Mouse (Mus musculus): ENCODE data around the gene Tom1l2. TPM values are rescaled to one million over a fixed set of nuclear protein-coding genes. Genes with fewer than 3 reads are reported as not detected.

Gene Tom1l2
- polyA plus RNA-seq (2015; fragmentation: Nextera tagmentation; extraction: Ambion mirVana) = 29.6 and 33.8 TPM in 2 replicates

DNA sequence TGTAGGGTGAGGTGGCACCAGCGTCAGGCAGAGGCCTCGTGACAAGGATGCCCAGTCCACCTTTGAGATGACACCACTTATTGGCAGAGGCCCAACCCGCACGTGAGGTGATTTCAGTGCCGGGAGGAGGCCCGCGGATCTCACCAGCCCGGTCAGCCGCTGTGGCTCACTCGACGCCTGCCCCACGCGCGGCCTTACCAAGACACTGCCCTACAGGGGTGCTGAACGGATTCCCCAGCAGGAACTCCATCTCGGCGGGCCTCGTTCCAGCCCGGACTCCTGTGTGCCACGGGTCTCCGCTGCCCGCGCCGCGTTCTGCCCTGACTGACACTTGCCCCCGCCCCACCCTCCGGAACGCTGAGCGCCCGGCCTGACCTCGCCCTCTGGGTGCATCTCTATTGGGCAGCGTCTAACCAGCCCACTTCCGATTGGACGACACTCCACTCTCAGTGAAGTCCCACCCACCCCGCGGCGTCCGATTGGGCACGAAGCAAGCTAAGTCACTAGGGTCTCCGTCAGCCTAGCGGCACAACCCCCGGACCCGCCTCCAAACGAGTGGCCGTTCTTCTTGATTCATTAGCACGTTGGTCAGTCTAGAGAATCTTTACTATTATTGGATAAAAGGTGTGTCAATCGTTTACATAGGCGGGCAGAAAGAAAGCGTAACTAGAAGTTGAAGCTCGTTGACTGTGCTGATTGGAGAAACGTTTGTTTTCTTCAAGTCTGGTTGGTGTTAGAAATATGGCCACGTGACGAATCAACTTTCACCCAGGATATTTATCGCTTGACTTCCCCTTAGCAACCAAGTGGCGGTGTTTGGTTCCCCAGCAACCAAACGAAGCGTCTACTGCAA lies at the start of gene Tom1l2, which contains the start of gene Drc3:
Tom1l2 (minus strand) TSS at position 347 of the 853 bp plus-strand sequence.
Drc3 (plus strand) TSS at position 771 of the 853 bp plus-strand sequence.
- Histone ChIP-seq H3K4me2 (ENCODE audit: low read depth, low read length) (peak within 1 kb of the TSS; percentile 61), H3K27ac (ENCODE audit: low read length) (peak within 1 kb of the TSS; percentile 73), H3K4me1 (ENCODE audit: control insufficient read depth, insufficient read depth, low read length) (peaks cover 11% of the 10 kb centered on the region), H3K27me3 (replicated peaks; ENCODE audit: control insufficient read depth, insufficient read depth, low read length) (no peaks in the 10 kb centered on the region), H3K9me3 (ENCODE audit: control insufficient read depth, low read length) (no peaks in the 10 kb centered on the region), H3K36me3 (ENCODE audit: control insufficient read depth, insufficient read depth, low read length) (no peaks in the 10 kb centered on the region), H3K9ac (ENCODE audit: low read depth, low read length) (peak within 1 kb of the TSS; percentile 77), H3K4me3 (ENCODE audit: low read length) (peak within 1 kb of the TSS; percentile 69)
- ATAC-seq = peak; percentile 100
- WGBS = under 1% methylated on average over 57 of the region's 57 CpGs

DNA sequence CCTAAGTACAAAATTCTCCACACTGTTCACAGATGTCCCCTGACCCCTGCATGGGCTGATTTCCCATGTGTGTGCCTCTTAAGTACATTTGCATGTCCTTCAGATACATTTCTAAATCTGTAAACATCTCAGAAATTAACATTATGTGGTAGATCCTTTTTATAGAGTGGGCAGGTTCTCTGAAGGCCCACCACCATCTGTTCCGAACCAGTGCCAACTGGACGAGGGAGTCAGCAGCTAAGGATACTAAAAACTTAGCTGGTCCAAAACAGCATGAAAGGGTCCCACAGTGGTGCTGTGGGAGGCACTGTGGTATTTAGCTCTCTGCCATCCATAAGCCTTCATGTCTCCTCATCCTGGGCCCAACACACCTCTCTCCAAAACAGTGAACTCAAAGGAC lies 44.5 kb upstream of the Tom1l2 start:
- ATAC-seq = no peak
- Histone ChIP-seq H3K27me3 (replicated peaks; ENCODE audit: control insufficient read depth, insufficient read depth, low read length) (no peaks in the 10 kb centered on the region), H3K9ac (ENCODE audit: low read depth, low read length) (no peak overlapping the region), H3K4me2 (ENCODE audit: low read depth, low read length) (no peak overlapping the region), H3K36me3 (ENCODE audit: control insufficient read depth, insufficient read depth, low read length) (peaks cover 2% of the 10 kb centered on the region; the same call in 1 of the 2 replicates), H3K4me1 (ENCODE audit: control insufficient read depth, insufficient read depth, low read length) (no peaks in the 10 kb centered on the region), H3K4me3 (ENCODE audit: low read length) (no peak overlapping the region), H3K9me3 (ENCODE audit: control insufficient read depth, low read length) (no peaks in the 10 kb centered on the region), H3K27ac (ENCODE audit: low read length) (no peak overlapping the region)
- 92% methylated on average over 2 of the region's 2 CpGs for WGBS

DNA sequence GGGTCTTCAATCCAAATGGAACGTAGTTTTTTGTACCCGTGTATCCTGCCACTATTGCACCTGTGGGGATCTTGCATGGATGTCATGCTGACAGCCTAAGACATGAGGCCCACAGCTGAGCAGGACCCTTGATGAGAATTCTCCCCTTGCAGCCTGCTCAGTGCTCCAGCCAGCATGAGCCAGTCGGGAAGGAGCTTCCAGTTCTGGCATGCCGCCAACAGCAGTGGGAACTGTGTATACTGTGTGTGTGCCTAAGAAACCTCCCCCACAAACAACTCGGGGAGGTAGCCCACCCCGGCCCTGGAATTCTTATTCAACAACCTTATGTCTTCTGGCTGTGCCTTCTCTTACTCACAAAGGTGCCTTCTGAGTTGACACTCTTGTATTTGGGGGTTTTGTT lies 43.8 kb upstream of the Tom1l2 start:
- Histone ChIP-seq H3K4me3 (ENCODE audit: low read length) (no peak overlapping the region), H3K36me3 (ENCODE audit: control insufficient read depth, insufficient read depth, low read length) (peaks cover 2% of the 10 kb centered on the region; the same call in 1 of the 2 replicates), H3K4me1 (ENCODE audit: control insufficient read depth, insufficient read depth, low read length) (no peaks in the 10 kb centered on the region), H3K9me3 (ENCODE audit: control insufficient read depth, low read length) (no peaks in the 10 kb centered on the region), H3K27ac (ENCODE audit: low read length) (no peak overlapping the region), H3K9ac (ENCODE audit: low read depth, low read length) (no peak overlapping the region), H3K27me3 (replicated peaks; ENCODE audit: control insufficient read depth, insufficient read depth, low read length) (no peaks in the 10 kb centered on the region), H3K4me2 (ENCODE audit: low read depth, low read length) (no peak overlapping the region)
- 56% methylated on average over 6 of the region's 6 CpGs for WGBS
- no peak for ATAC-seq

DNA sequence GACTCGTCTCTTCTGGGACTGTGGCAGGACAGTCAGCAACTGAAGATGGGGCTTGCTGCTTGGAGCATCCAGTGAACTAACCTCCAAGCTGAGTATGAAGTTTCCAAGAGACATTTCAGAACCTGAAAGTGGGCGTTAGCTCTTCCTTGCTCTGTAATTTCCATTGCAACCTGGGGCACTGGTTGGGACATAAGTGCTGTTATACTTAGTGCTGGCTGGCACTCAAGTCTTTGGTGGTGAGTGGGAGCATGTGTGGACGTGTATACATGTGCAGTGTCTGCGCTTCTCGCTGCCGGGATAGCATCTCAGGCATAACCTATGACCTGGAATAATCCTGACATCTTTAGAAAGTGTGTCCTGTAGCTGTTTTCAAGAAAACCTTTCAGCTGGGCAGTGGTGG lies 38.6 kb upstream of the Tom1l2 start:
- 80% methylated on average over 6 of the region's 6 CpGs for WGBS
- no peaks in the 10 kb centered on the region; the same call in 1 of the 2 replicates for H3K4me1 ChIP-seq (ENCODE audit: control insufficient read depth, insufficient read depth, low read length)

GRCm38 (mm10) chr11:60387944-60388343 lies 35.2 kb upstream of the Tom1l2 start:
- Histone ChIP-seq H3K27ac (ENCODE audit: low read length) (peak overlapping the region; percentile 72), H3K4me3 (ENCODE audit: low read length) (no peak overlapping the region), H3K9ac (ENCODE audit: low read depth, low read length) (peak overlapping the region; percentile 20; the same call in 1 of the 2 replicates), H3K36me3 (ENCODE audit: control insufficient read depth, insufficient read depth, low read length) (no peaks in the 10 kb centered on the region), H3K4me2 (ENCODE audit: low read depth, low read length) (no peak overlapping the region), H3K27me3 (replicated peaks; ENCODE audit: control insufficient read depth, insufficient read depth, low read length) (no peaks in the 10 kb centered on the region), H3K9me3 (ENCODE audit: control insufficient read depth, low read length) (no peaks in the 10 kb centered on the region), H3K4me1 (ENCODE audit: control insufficient read depth, insufficient read depth, low read length) (peaks cover 7% of the 10 kb centered on the region)
- WGBS = 54% methylated on average over 2 of the region's 2 CpGs
- peak; percentile 96 for ATAC-seq

More for the DNA sequence above, 38.6 kb upstream of the Tom1l2 start:
- H3K36me3 ChIP-seq (ENCODE audit: control insufficient read depth, insufficient read depth, low read length) = no peaks in the 10 kb centered on the region
- H3K9ac ChIP-seq (ENCODE audit: low read depth, low read length) = no peak overlapping the region
- no peak overlapping the region for H3K4me3 ChIP-seq (ENCODE audit: low read length)
- no peak overlapping the region for H3K4me2 ChIP-seq (ENCODE audit: low read depth, low read length)
- no peaks in the 10 kb centered on the region for H3K9me3 ChIP-seq (ENCODE audit: control insufficient read depth, low read length)
- H3K27me3 ChIP-seq (replicated peaks; ENCODE audit: control insufficient read depth, insufficient read depth, low read length) = no peaks in the 10 kb centered on the region
- no peak overlapping the region for H3K27ac ChIP-seq (ENCODE audit: low read length)
- no peak for ATAC-seq

- no peak overlapping the region for H3K27ac ChIP-seq (ENCODE audit: low read length)
- ATAC-seq = no peak
- no peaks in the 10 kb centered on the region for H3K9me3 ChIP-seq (ENCODE audit: control insufficient read depth, low read length)
- H3K4me3 ChIP-seq (ENCODE audit: low read length) = no peak overlapping the region
- no peaks in the 10 kb centered on the region for H3K27me3 ChIP-seq (replicated peaks; ENCODE audit: control insufficient read depth, insufficient read depth, low read length)
- WGBS = 75% methylated on average over 5 of the region's 5 CpGs
- H3K4me1 ChIP-seq (ENCODE audit: control insufficient read depth, insufficient read depth, low read length) = peaks cover 7% of the 10 kb centered on the region
- no peaks in the 10 kb centered on the region for H3K36me3 ChIP-seq (ENCODE audit: control insufficient read depth, insufficient read depth, low read length)
- H3K4me2 ChIP-seq (ENCODE audit: low read depth, low read length) = no peak overlapping the region
- no peak overlapping the region for H3K9ac ChIP-seq (ENCODE audit: low read depth, low read length)
Observed at GRCm38 (mm10) chr11:60385946-60386345, 33.2 kb upstream of the Tom1l2 start.

DNA sequence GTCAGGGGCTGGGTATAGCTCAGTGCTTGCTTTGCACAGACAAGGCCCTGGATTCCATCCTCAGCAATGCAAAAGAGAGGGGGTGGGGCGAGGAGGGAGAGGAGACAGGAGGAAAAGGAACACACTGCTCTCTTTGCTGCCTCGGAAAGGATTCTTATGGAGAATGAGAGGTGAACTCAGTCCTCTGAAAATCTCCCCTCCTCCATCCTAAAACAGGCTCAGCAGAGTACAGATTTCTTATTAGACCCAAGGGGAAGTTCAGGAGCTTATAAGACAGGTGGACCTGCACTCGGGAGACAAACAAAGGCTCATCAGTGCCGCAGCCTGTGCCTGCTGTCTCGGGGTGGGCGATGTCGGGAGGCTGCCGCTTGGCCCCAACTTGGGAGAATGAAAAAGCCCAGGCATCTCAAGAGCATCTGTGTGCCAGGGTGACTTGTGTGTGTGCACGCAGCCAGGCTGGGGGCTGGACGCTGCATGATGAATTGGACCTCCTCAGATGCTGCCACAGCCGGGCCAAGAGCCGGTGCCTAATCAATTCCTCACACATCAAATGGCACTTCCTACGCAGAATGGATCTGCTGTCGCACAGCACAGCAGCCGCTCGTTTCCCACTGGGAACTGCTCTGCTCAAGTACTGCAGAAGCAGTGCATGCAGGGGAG lies 32.2 kb upstream of the Tom1l2 start:
- peak overlapping the region; percentile 38; the same call in 1 of the 2 replicates for H3K9ac ChIP-seq (ENCODE audit: low read depth, low read length)

DNA sequence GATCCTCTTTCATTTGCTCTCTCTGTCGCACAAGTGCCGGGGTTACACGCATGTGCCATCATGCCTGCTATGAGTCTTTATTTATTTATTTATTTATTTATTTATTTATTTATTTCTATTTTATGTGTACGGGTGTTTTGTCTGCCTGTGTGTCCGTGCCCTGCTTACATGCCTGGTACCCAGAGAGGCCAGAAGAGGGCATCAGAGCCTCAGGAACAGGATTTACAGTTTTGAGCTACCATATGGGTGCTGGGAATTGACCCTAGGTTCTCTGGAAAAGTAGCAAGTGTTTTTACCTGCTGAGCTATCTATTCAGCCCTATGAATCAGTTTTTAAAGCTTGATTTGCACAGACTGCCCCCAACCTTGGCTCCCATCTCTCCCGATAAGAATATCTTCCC lies 30.8 kb upstream of the Tom1l2 start:
- 91% methylated on average over 6 of the region's 6 CpGs for WGBS
- Histone ChIP-seq H3K27me3 (replicated peaks; ENCODE audit: control insufficient read depth, insufficient read depth, low read length) (no peaks in the 10 kb centered on the region), H3K4me3 (ENCODE audit: low read length) (no peak overlapping the region), H3K27ac (ENCODE audit: low read length) (no peak overlapping the region), H3K9me3 (ENCODE audit: control insufficient read depth, low read length) (no peaks in the 10 kb centered on the region), H3K4me2 (ENCODE audit: low read depth, low read length) (no peak overlapping the region), H3K4me1 (ENCODE audit: control insufficient read depth, insufficient read depth, low read length) (peaks cover 7% of the 10 kb centered on the region), H3K36me3 (ENCODE audit: control insufficient read depth, insufficient read depth, low read length) (no peaks in the 10 kb centered on the region), H3K9ac (ENCODE audit: low read depth, low read length) (no peak overlapping the region)
- ATAC-seq = no peak

More for the DNA sequence above, 32.2 kb upstream of the Tom1l2 start:
- no peaks in the 10 kb centered on the region for H3K27me3 ChIP-seq (replicated peaks; ENCODE audit: control insufficient read depth, insufficient read depth, low read length)
- H3K9me3 ChIP-seq (ENCODE audit: control insufficient read depth, low read length) = no peaks in the 10 kb centered on the region
- ATAC-seq = no peak
- 21% methylated on average over 16 of the region's 16 CpGs for whole genome bisulfite sequencing
- no peaks in the 10 kb centered on the region for H3K36me3 ChIP-seq (ENCODE audit: control insufficient read depth, insufficient read depth, low read length)
- no peak overlapping the region for H3K4me3 ChIP-seq (ENCODE audit: low read length)
- peaks cover 7% of the 10 kb centered on the region for H3K4me1 ChIP-seq (ENCODE audit: control insufficient read depth, insufficient read depth, low read length)
- H3K4me2 ChIP-seq (ENCODE audit: low read depth, low read length) = 0 out of 2 replicates have a peak overlapping the region, but pooled peaks have one; percentile 8
- no peak overlapping the region for H3K27ac ChIP-seq (ENCODE audit: low read length)

DNA sequence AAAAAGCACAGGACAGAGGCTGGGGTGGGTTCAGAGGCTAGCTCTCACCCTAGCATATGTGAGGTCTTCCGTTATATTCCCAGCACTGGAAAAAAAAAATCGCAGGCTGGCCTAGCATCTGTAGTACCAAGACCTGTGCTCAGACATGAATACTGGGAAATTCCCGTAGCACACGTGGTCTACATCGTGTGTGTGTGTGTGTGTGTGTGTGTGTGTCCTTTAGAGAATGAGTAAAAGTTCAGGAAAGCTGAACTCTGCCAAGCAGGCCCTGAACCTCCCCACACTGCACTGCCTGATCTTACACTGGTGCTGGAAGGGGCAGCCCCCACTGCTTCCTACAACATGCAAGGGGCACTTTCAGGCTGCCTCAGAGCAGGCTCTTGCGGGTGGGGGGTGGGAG lies 21.8 kb upstream of the Tom1l2 start:
- Histone ChIP-seq H3K27ac (ENCODE audit: low read length) (no peak overlapping the region), H3K9me3 (ENCODE audit: control insufficient read depth, low read length) (no peaks in the 10 kb centered on the region), H3K36me3 (ENCODE audit: control insufficient read depth, insufficient read depth, low read length) (no peaks in the 10 kb centered on the region), H3K9ac (ENCODE audit: low read depth, low read length) (no peak overlapping the region), H3K4me1 (ENCODE audit: control insufficient read depth, insufficient read depth, low read length) (no peaks in the 10 kb centered on the region), H3K4me3 (ENCODE audit: low read length) (no peak overlapping the region), H3K27me3 (replicated peaks; ENCODE audit: control insufficient read depth, insufficient read depth, low read length) (no peaks in the 10 kb centered on the region), H3K4me2 (ENCODE audit: low read depth, low read length) (no peak overlapping the region)
- ATAC-seq = no peak
- WGBS = 76% methylated on average over 6 of the region's 6 CpGs

Measured in intestine, embryonic 16.5 days (tissue).